Mouse (Mus musculus): ENCODE measurements around the gene Syngr3. TPM values are rescaled to one million over a fixed set of nuclear protein-coding genes. Genes with fewer than 3 reads are reported as not detected.
"Not testable (repeated sequence)": the region's sequence is repeated elsewhere in the genome, so short reads cannot be mapped to it uniquely, and the experiment has no call there.

Syngr3 gene
- polyA plus RNA-seq, 3 experiments from 2014 or later: 0.51 to 5.4 (median 1.7) TPM

DNA sequence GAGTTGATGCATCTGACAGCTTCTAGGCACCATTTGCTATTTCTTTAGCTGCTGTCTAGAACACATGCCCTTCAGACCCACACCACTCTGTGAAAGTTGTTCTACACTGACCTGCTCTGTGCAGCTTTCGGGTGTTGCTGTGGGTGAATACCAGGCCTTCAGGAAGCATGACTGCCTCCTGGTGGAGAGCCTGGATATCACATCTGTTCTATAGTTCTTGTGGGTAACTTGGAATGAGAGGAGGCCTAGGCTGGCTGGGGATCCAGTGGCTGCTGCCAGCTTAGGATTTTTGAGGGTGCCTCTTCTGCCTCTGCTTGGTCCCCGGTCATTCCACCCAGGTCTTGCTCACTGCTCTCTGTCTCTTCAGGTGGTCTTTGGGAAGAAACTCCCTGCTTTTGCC is 13.6 kb downstream of the Syngr3 start:
- ATAC-seq: peak; percentile 91

DNA sequence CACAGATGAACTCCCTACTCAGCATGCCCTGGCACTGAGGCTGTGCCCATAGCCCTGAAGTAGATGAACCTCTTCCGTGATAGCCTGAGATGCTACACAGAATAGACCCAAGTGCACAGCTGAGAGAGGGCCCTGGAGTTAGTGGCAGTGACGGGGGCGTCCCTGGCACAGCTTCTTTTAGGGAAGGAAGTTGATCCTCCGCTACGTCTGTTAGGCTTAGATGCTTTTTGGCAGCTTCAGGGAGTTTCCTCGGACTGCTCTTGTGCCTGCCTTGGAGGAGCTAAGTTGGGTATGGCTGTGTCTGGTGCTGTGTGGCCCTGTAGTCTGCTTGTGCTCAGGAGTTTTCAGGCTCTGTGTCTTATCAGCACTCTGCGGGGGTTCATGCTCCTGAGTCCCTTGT is 15.5 kb downstream of the Syngr3 start:
- no peak for ATAC-seq

GRCm38 (mm10) chr17:24672141-24672540 is 17.6 kb downstream of the Syngr3 start:
- ATAC-seq: no peak

GRCm38 (mm10) chr17:24671346-24671745 is 18.4 kb downstream of the Syngr3 start:
- no peak for ATAC-seq

- ATAC-seq: no peak
Observed at GRCm38 (mm10) chr17:24670246-24670844, 19.4 kb downstream of the Syngr3 start.

- peak; percentile 99 for ATAC-seq
Observed at GRCm38 (mm10) chr17:24669545-24670245, 20.1 kb downstream of the Syngr3 start, which contains the start of gene Zfp598. Gene Zfp598 (plus strand): TSS chr17:24669687.

DNA sequence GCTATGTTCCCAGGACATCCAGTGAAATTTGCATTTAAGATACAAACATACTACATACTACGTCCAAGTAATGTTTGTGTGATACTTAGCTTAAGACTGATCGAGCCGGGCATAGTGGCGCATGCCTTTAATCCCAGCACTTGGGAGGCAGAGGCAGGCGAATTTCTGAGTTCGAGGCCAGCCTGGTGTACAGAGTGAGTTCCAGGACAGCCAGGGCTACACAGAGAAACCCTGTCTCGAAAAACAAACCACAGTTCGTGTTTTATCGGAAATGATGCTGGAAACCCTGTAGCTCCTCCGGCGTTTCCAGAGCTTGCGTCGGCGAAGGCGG is 20.6 kb downstream of the Syngr3 start:
- ATAC-seq: not testable (repeated sequence)

- ATAC-seq: peak; percentile 33
Observed at GRCm38 (mm10) chr17:24667416-24667815, 22.3 kb downstream of the Syngr3 start.

DNA sequence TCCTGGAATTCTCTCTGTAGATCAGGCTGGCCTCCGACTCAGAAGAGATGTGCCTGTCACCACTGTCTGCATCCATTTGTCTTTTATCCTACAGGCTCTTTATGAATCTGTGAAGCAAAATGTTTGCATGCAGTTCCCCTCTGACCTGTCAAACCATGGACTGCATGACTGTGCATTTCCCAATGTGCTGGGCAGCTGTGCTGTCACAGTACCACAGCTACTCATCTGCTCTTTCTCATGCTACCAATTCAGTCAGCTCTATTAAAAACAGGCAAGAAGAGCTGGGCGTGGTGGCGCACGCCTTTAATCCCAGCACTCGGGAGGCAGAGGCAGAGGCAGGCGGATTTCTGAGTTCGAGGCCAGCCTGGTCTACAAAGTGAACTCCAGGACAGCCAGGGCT is 22.7 kb downstream of the Syngr3 start:
- ATAC-seq: not testable (repeated sequence)

DNA sequence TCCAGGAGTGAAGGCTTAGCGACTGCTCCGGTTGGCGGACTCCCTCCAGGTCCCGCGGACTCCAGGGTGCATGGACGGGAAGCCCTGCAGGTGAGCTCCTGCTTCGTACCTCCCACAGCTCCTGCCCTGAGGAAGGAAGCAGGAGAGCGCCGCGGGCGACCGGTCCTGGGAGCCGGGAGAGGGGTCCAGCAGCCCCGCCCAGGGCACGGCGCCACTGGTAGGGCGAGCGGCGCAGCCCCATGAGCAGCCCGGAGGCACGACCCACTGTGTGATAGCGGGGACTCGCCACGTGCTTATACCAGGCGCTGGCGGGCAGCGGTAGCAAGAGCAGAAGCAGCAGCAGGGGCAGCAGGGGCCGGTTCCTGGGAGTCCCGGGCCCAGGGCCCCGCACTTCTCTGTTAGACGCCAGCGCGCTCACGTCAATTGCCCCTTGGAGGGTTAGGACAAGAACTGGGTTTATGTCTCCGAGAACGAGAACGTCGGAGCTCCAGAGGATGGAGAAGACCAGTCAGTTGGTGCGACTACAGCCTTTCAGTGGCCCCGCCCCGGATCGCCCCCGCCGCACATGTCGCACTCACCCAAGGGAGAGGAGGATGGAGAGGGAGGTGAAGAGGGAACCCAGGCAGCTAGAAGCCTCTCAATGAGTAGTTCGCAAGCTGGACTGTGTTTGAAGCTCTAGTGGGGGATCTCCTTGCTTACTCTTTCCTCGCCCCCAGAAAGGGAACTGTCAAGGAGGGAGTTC is 31.6 kb downstream of the Syngr3 start, which contains the start of gene Npw:
Npw (minus strand) TSS at position 441 of the 742 bp plus-strand sequence.
- ATAC-seq: no peak

DNA sequence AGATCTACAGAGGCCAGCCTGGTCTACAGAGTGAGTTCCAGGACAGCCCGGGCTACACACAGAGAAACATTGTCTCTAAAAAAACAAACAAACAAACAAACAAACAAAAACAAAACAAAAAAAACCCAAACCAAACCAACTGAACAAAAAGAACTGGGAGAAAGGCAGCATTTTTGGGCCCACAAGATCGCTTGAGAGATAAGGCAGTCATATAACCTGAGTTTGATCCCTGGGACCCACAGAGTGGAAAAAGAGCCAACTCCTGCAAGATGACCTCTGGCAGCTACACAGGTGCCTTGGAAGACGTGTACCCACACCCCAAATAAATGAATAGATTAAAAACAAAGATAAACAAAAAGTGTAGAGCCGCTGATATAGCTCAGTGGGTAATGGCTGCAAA is 34.8 kb downstream of the Syngr3 start:
- ATAC-seq: no peak

DNA sequence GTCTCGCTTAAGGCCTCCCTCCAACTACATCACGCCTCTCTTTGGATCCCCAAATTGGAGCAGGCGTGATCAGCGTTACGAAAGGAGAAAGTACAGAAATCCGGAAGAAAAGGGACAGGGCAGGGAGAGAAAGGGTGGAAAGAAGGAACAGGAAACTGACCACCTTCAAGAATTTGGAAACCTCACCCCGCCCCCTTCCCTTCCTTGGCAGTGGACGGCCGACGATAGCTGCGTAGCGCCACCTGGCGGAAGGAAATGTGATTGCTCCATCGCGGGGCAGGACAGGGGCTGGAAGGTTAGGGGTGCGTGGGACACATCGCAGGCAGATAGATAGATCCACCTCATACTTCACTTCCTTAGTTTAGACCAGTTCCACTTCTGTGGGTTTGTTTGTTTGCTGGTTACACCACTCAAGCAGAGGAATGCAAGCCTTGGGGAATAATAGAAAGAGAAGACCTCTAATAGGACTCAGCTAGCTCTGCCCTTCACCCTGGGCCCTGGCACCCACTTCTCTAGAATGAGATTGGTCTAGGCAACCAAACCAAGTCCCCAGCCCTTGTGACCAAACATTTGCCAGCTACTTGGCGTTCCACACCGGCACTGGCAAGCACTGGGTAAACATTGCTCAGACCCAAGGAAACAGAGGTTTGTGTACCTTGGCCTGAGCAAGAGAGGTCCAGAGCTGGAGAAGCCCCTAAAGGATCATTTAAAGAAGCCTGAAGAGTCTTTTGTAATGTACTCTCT is 35.6 kb downstream of the Syngr3 start:
- no peak for ATAC-seq

DNA sequence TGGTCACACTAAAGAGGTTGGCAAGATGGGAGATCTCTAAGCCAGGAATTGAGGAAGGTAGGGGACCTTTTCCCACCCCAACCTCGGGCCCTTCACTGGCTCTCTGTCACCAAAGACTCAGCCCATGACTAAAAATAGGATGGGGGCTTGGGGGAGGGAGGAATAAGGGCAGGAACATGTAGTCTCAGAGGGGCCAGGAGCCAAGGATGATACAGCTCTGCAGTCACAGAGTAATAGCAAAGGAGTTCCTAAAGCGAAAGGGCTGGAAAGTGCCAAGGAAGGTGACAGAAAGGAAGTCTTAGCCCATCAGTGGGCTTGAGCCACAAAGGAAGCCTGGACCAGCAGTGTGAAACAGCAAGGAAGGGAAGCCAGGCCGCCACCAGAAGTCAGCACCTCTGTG is 37.9 kb downstream of the Syngr3 start:
- no peak for ATAC-seq

DNA sequence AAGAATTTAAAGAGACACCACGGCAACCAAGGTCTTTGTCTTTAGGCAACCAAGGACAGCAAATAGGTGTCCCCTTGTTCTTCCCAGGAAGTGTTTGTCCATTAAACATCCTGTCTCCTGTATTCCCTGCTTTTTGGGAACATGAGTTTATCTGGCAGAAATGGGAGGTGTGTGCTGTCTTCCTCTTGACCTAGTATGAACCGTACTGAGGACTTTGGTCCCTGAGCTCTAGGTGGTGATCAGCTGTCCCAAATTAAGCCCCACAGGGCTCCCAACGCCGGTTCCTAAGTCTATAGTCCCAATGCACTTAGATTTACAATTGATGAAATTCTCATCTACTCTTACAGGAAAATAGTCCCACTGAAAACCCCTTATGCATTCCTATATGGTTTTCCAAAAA is 39.0 kb downstream of the Syngr3 start:
- ATAC-seq: no peak

DNA sequence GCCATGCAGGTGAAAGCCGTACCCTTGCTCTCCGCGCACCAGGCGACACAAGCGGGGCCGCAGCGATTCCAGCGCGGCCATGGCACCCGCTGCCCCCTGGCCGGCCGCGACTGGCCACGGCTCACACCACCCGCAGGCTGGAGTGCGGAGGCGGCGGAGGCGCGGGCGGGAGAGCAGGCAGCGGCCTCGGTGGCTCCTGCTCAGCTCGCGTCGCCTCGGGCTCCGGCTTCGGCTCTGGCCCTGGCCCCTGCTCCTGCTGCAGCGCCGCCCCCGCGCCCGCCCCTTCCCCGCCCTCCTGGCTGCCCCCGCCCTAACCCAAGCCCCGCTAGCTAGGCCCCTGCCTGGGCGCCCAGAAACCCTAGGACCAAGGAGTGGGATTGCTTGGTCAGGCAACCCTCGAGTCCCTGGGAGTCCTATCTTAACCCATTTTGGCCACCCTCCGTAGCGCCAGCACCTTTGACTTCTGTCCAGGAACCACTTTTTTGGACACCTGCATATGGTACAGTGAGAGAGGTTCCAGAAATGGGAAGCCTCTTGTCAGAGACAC is 39.6 kb downstream of the Syngr3 start, which contains the start of gene Slc9a3r2:
Slc9a3r2 (minus strand) TSS at position 258 of the 547 bp plus-strand sequence.
- ATAC-seq: no peak

DNA sequence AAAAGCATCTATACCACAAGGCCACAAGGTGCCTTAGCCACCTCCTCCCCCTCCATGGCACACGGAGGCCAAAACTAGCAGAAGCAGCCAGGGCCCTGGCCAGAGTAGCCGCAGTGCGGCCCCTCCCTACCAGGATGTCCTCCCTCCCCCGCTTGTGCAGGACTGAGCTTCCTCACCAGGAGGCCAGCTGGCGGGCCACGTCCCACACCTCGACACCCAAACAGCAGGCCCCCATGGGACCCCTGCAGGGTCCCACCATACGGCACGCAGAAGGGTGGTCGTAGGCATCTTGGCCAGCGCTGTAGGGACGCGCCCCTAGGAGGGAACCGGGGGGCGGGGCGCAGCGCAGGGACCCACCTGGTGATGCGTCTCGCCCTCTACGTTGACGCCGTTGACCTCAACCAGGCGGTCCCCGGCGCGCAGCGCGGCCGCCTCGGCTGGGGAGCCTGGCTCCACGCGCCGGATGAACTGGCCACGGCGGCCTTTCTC is 40.1 kb downstream of the Syngr3 start:
- no peak for ATAC-seq

DNA sequence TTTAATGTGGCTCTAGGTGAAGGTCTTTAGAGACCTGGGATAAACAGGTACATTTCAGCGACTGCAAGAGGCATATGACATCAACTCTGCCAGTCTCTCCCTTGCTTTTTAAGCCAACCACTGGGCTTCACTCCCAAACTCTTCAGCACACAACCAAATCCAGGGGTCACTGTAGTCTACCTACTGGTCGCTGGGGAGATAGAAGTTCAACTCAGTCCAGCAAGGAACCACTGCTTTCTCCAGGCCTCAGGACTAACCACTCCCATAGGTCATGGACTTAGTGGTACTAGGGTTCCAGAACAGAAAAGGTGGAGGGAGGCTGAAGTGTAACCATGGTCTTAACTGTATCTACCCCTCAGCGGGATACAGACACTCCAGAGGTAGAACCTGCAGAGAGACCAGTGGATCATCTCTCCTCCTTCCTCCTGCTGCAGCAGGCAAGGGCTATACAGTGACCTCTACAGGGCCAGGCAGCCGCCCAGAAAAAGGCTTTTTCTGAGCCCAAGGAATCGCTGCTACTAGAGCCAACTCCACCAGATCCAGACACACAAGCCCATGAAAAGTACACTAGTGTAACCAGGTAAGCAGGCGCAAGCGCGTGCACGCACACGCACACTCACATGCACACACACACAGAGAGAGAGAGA is 40.9 kb downstream of the Syngr3 start:
- ATAC-seq: no peak

DNA sequence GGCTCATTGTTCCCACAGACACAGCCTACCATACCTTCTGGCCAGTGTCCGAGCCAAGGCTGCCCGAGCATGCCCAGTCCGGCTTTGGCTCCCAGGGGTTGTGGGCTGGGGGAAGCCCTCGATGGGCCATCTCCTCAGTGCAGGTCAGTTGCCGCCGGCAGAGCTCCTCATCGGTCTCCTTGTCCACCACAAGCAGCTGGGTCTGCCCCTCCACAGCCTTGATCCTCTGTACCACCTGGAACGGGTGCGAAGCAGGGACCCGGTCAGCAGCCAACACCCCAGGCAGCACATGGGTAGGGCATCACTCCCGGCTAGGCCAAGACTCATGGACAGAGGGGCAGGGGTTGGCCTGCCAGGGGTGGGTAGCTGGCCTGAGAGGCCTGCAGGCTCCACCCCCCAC is 42.3 kb downstream of the Syngr3 start:
- no peak for ATAC-seq

GRCm38 (mm10) chr17:24646381-24646780 is 43.4 kb downstream of the Syngr3 start:
- ATAC-seq: no peak

DNA sequence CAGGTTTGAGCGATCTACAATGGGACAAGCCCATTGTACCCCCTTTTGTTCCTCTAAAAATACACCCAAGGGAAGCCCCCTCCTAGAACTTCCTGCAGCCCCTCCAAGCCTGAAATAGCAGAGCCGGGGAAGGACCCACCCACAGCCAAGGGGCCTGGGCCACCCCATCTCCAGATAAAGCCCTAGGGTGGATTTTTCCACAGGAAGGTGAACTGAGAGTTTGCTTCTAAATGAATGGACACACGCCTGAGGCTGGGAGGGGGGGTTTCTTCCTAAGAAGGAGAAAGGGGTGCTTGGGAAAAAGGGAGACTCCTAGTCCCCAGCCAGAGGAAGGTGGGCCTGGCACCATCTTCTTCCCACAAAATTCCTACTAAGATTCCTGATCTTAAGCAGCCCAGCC is 43.8 kb downstream of the Syngr3 start:
- no peak for ATAC-seq

DNA sequence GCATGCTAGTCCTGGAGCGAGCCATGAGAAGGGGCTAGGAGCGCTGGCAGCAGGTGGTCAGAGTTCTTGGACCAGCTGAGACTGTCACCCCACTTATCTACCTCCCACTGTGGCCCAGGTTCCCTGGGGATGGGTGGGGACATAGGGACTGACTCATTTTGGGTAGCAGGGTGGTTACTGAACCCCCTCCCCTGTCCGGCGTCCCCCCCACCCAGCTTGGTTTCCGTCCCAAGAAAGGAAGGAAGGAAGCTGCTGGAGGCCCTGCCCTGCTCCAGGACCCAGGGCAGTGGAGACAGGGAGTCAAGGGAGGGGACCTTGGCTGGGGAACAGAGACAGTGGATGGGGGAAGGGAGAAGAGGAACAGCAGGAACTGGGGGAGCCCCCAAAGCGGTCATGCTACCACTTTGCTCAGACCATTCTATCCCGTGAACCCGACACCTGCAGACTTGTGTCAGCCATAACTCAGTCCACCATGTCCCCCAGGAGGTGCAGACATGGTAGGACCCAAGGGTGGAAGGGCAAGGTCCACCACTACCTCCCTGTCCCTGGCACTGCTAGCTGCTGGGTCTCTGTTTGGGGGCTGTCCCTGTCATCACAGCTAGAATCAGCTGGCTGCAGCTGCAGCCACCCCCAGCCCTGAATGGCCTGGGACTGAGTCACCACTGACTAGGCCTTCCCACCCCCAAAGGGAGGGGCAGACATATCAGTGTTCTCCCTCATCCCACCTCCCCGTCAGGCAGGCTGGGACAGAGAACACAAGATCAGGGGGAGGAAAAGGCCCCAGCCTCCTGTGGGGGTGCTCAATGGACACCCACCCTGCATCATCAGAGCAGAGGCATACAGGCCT is 44.7 kb downstream of the Syngr3 start:
- ATAC-seq: no peak
